Mouse (Mus musculus): ENCODE data around the gene Sdk1.

DNA sequence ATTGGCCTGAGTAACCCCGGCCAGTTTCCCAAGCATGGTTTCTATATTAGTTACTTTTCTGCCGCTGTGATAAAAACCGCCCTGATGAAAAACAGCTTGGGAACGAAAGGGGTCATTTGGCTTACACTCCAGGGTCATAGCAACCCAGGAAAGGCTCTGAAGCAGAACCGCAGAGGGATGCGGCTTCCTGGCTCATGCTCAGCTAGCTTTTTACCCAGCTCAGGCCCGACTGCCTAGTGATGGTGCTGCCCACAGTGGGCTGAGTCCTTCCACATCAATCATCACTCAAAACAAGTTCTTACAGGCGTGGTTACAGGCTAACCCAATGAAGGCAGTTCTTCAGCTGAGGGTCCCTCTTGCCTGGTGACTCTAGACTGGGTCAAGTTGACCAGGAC lies 988.5 kb downstream of the Sdk1 start:
- TF ChIP-seq POLR2A (IDR thresholded peaks at IDR 0.05; ENCODE audit: extremely low read depth, insufficient read depth, low read length): no peak
- TF ChIP-seq CTCF (IDR thresholded peaks at IDR 0.05; ENCODE audit: low read depth, low read length): no peak
